Mouse (Mus musculus): ENCODE results near the gene Rock2. TPM values are rescaled to one million over a fixed set of nuclear protein-coding genes. Genes with fewer than 3 reads are reported as not detected.

Gene Rock2
- total and polyA plus RNA-seq, 2 experiments from 2014 or later: 10.5 to 43.1 TPM

GRCm38 (mm10) chr12:16877141-16877540, 17.6 kb upstream of the Rock2 start:
- no peak for TF ChIP-seq CTCF (IDR thresholded peaks at IDR 0.05; ENCODE audit: low read depth)
- Histone ChIP-seq H3K4me2 (ENCODE audit: low read depth) (no peak overlapping the region), H3K4me3 (ENCODE audit: low read depth, low read length) (no peak overlapping the region), H3K27me3 (ENCODE audit: insufficient read depth, low read length) (no peaks in the 10 kb centered on the region), H3K9me3 (ENCODE audit: low read length) (no peaks in the 10 kb centered on the region), H3K4me1 (ENCODE audit: insufficient read depth) (no peaks in the 10 kb centered on the region), H3K36me3 (ENCODE audit: insufficient read depth) (no peaks in the 10 kb centered on the region), H3K9ac (no peak overlapping the region), H3K27ac (ENCODE audit: low read depth, low read length) (no peak overlapping the region)
- ATAC-seq (no peak), DNase-seq (no peak)
- 74% methylated on average over 5 of the region's 5 CpGs for WGBS

DNA sequence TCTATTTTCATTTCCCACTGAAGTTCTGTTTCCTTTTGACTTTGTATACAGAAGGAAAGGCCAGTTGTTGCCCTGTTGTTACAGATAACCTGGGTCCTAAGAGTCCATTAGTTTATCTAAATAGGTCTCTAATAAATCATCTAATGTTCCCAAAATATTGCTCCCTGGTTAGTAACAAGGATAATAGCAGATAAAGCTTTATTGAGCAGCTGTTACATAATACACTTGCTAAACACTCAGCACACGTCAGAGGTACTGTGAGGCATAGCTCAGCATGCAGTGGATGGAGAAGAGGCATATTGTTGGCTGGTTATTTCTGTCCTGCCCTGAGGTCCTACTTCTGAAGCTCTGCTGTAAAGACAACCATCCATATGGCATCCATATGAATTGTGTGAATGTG, 17.0 kb upstream of the Rock2 start:
- no peaks in the 10 kb centered on the region for H3K27me3 ChIP-seq (ENCODE audit: insufficient read depth, low read length)
- no peak overlapping the region for H3K4me2 ChIP-seq (ENCODE audit: low read depth)
- no peaks in the 10 kb centered on the region for H3K4me1 ChIP-seq (ENCODE audit: insufficient read depth)
- H3K27ac ChIP-seq (ENCODE audit: low read depth, low read length): no peak overlapping the region
- no peak overlapping the region for H3K9ac ChIP-seq
- H3K9me3 ChIP-seq (ENCODE audit: low read length): no peaks in the 10 kb centered on the region
- no peak for TF ChIP-seq CTCF (IDR thresholded peaks at IDR 0.05; ENCODE audit: low read depth)
- 39% methylated on average over 1 of the region's 1 CpGs for WGBS
- H3K4me3 ChIP-seq (ENCODE audit: low read depth, low read length): no peak overlapping the region
- DNase-seq: no peak
- no peaks in the 10 kb centered on the region for H3K36me3 ChIP-seq (ENCODE audit: insufficient read depth)
- ATAC-seq: no peak

GRCm38 (mm10) chr12:16879369-16879768, 15.3 kb upstream of the Rock2 start:
- H3K36me3 ChIP-seq (ENCODE audit: insufficient read depth): no peaks in the 10 kb centered on the region
- H3K27ac ChIP-seq (ENCODE audit: low read depth, low read length): no peak overlapping the region
- no peak overlapping the region for H3K4me3 ChIP-seq (ENCODE audit: low read depth, low read length)
- 92% methylated on average over 1 of the region's 1 CpGs for WGBS
- H3K4me1 ChIP-seq (ENCODE audit: insufficient read depth): no peaks in the 10 kb centered on the region
- H3K9me3 ChIP-seq (ENCODE audit: low read length): no peaks in the 10 kb centered on the region
- no peak for TF ChIP-seq CTCF (IDR thresholded peaks at IDR 0.05; ENCODE audit: low read depth)
- DNase-seq (no peak), ATAC-seq (no peak)
- no peak overlapping the region for H3K4me2 ChIP-seq (ENCODE audit: low read depth)
- no peaks in the 10 kb centered on the region for H3K27me3 ChIP-seq (ENCODE audit: insufficient read depth, low read length)
- H3K9ac ChIP-seq: no peak overlapping the region

DNA sequence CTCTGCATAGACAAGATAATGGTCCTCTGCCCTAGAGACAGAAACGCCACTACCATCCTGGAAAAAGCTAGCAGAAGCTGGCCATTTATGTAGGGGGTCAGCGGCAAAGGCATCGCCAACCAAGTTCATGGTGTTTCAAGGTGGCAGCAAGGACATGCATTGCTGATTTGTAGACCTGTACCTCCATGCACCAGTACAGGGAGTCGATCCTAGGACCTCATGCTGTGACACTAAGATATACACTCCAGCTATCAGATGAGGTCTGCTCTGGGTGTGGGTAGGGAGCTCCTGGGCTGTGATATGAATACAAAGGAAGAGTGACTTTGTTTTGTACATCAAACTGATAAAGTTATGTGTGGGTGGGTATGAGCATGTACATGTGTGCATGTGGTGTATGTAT, 14.6 kb upstream of the Rock2 start:
- DNase-seq (no peak), ATAC-seq (no peak)
- Histone ChIP-seq H3K9me3 (ENCODE audit: low read length) (no peaks in the 10 kb centered on the region), H3K9ac (no peak overlapping the region), H3K4me3 (ENCODE audit: low read depth, low read length) (no peak overlapping the region), H3K27me3 (ENCODE audit: insufficient read depth, low read length) (no peaks in the 10 kb centered on the region), H3K4me2 (ENCODE audit: low read depth) (no peak overlapping the region), H3K4me1 (ENCODE audit: insufficient read depth) (no peaks in the 10 kb centered on the region), H3K27ac (ENCODE audit: low read depth, low read length) (no peak overlapping the region), H3K36me3 (ENCODE audit: insufficient read depth) (no peaks in the 10 kb centered on the region)
- TF ChIP-seq CTCF (IDR thresholded peaks at IDR 0.05; ENCODE audit: low read depth): no peak
- WGBS: 91% methylated on average over 4 of the region's 4 CpGs

DNA sequence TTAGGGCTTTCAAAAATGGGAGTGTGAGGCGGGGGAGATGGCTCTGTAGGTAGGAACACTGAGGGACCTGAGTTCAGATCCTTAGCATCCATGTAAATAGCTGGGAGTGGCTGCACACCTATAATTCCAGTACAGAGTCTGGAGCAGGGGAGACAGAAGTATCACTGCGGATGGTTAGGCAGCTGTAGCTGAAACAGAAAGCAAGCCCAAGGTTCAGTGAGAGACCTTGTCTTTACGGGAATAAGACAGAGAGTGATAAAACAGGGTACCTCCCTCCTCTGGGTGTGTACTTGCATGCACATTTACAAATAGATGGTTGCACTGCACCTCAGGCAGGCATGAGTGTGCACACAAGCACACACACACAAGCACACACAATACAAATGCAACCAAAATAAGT, 12.3 kb upstream of the Rock2 start:
- no peaks in the 10 kb centered on the region for H3K27me3 ChIP-seq (ENCODE audit: insufficient read depth, low read length)
- no peaks in the 10 kb centered on the region for H3K36me3 ChIP-seq (ENCODE audit: insufficient read depth)
- H3K4me2 ChIP-seq (ENCODE audit: low read depth): no peak overlapping the region
- 88% methylated on average over 3 of the region's 3 CpGs for WGBS
- no peak for ATAC-seq
- no peaks in the 10 kb centered on the region for H3K4me1 ChIP-seq (ENCODE audit: insufficient read depth)
- no peak overlapping the region for H3K9ac ChIP-seq
- H3K27ac ChIP-seq (ENCODE audit: low read depth, low read length): no peak overlapping the region
- H3K9me3 ChIP-seq (ENCODE audit: low read length): no peaks in the 10 kb centered on the region
- H3K4me3 ChIP-seq (ENCODE audit: low read depth, low read length): no peak overlapping the region
- TF ChIP-seq CTCF (IDR thresholded peaks at IDR 0.05; ENCODE audit: low read depth): no peak
- DNase-seq: no peak

DNA sequence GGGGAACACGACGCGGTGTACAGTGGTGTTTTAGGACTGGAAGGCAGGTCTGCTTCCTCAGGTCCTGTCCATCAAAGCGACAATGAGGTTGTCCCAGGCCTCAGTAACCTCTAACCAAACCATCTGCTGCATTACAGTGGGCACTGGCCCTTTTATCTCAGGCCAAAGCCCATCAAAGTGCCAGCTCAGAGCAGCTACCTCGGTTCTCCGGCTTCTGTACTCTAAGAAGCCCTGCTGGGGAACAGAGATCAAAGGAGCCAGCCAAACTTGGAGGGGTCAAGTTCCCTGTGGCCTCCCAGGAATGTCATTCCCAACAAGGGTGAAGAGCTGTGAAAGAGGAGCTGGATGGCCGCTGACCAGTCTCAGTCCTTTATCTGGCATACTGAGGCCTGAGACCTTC, 11.6 kb upstream of the Rock2 start:
- DNase-seq: no peak
- Histone ChIP-seq H3K9ac (no peak overlapping the region), H3K4me1 (ENCODE audit: insufficient read depth) (no peaks in the 10 kb centered on the region), H3K9me3 (ENCODE audit: low read length) (no peaks in the 10 kb centered on the region), H3K27ac (ENCODE audit: low read depth, low read length) (no peak overlapping the region), H3K4me2 (ENCODE audit: low read depth) (no peak overlapping the region), H3K27me3 (ENCODE audit: insufficient read depth, low read length) (no peaks in the 10 kb centered on the region), H3K4me3 (ENCODE audit: low read depth, low read length) (no peak overlapping the region), H3K36me3 (ENCODE audit: insufficient read depth) (no peaks in the 10 kb centered on the region)
- 76% methylated on average over 7 of the region's 7 CpGs for WGBS
- no peak for ATAC-seq
- no peak for TF ChIP-seq CTCF (IDR thresholded peaks at IDR 0.05; ENCODE audit: low read depth)

DNA sequence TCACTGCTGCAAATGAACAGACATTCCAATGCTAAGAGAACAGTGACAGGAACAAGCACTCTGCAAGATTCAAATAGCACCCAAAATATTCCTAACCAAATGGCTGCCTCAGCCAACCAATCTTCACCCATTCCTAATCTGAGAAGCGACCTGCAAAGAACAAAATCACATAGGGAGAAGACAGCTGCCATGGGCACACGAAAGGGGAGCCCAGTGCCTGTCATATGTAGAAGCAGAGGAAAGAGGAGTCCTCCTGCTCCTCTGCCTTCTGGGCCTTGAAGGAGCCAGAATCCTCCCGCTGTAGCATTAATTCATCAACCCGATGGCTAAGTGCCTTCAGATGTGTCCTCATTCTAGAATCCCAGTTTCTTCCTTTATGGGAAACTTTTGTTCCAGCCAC, 10.2 kb upstream of the Rock2 start:
- H3K9ac ChIP-seq: no peak overlapping the region
- H3K27ac ChIP-seq (ENCODE audit: low read depth, low read length): no peak overlapping the region
- no peaks in the 10 kb centered on the region for H3K9me3 ChIP-seq (ENCODE audit: low read length)
- WGBS: 94% methylated on average over 4 of the region's 4 CpGs
- no peak overlapping the region for H3K4me3 ChIP-seq (ENCODE audit: low read depth, low read length)
- no peaks in the 10 kb centered on the region for H3K4me1 ChIP-seq (ENCODE audit: insufficient read depth)
- no peaks in the 10 kb centered on the region for H3K36me3 ChIP-seq (ENCODE audit: insufficient read depth)
- DNase-seq: no peak
- no peak overlapping the region for H3K4me2 ChIP-seq (ENCODE audit: low read depth)
- no peaks in the 10 kb centered on the region for H3K27me3 ChIP-seq (ENCODE audit: insufficient read depth, low read length)
- ATAC-seq: no peak
- TF ChIP-seq CTCF (IDR thresholded peaks at IDR 0.05; ENCODE audit: low read depth): no peak

GRCm38 (mm10) chr12:16886354-16886753, 8.3 kb upstream of the Rock2 start:
- H3K4me3 ChIP-seq (ENCODE audit: low read depth, low read length): no peak overlapping the region
- ATAC-seq (no peak), DNase-seq (no peak)
- no peak overlapping the region for H3K27ac ChIP-seq (ENCODE audit: low read depth, low read length)
- no peaks in the 10 kb centered on the region for H3K9me3 ChIP-seq (ENCODE audit: low read length)
- no peaks in the 10 kb centered on the region for H3K4me1 ChIP-seq (ENCODE audit: insufficient read depth)
- no peak overlapping the region for H3K4me2 ChIP-seq (ENCODE audit: low read depth)
- TF ChIP-seq CTCF (IDR thresholded peaks at IDR 0.05; ENCODE audit: low read depth): no peak
- H3K36me3 ChIP-seq (ENCODE audit: insufficient read depth): no peaks in the 10 kb centered on the region
- H3K9ac ChIP-seq: no peak overlapping the region
- WGBS: 88% methylated on average over 6 of the region's 6 CpGs
- H3K27me3 ChIP-seq (ENCODE audit: insufficient read depth, low read length): no peaks in the 10 kb centered on the region

All from forebrain, postnatal 0 days (tissue).